Mouse (Mus musculus): ENCODE results near the gene Pknox2. TPM values are rescaled to one million over a fixed set of nuclear protein-coding genes. Genes with fewer than 3 reads are reported as not detected.

Pknox2 gene
- polyA plus RNA-seq, 1 experiment from 2014 or later, result 34.3 TPM

GRCm38 (mm10) chr9:36894242-36894641 lies 253.0 kb downstream of the Pknox2 start:
- H3K27me3 ChIP-seq (ENCODE audit: control insufficient read depth, insufficient read depth, low read depth, low read length), result no peaks in the 10 kb centered on the region
- 90% methylated on average over 7 of the region's 7 CpGs for WGBS
- H3K4me1 ChIP-seq (ENCODE audit: control insufficient read depth, insufficient read depth, low read length), result no peaks in the 10 kb centered on the region
- ATAC-seq, result no peak
- no peak overlapping the region for H3K27ac ChIP-seq (ENCODE audit: low read length)
- no peak overlapping the region for H3K4me3 ChIP-seq (ENCODE audit: low read depth, low read length)
- peaks cover 4% of the 10 kb centered on the region; the same call in 1 of the 2 replicates for H3K36me3 ChIP-seq (ENCODE audit: control insufficient read depth, insufficient read depth, low read length)
- H3K9ac ChIP-seq (ENCODE audit: low read depth, low read length), result no peak overlapping the region
- H3K4me2 ChIP-seq (ENCODE audit: low read length), result no peak overlapping the region
- no peaks in the 10 kb centered on the region for H3K9me3 ChIP-seq (replicated peaks; ENCODE audit: control insufficient read depth, low read length, poor library complexity, severe bottlenecking)

- Histone ChIP-seq H3K36me3 (ENCODE audit: control insufficient read depth, insufficient read depth, low read length) (peaks cover 4% of the 10 kb centered on the region; the same call in 1 of the 2 replicates), H3K9ac (ENCODE audit: low read depth, low read length) (no peak overlapping the region), H3K9me3 (replicated peaks; ENCODE audit: control insufficient read depth, low read length, poor library complexity, severe bottlenecking) (no peaks in the 10 kb centered on the region), H3K4me2 (ENCODE audit: low read length) (no peak overlapping the region), H3K27me3 (ENCODE audit: control insufficient read depth, insufficient read depth, low read depth, low read length) (no peaks in the 10 kb centered on the region), H3K27ac (ENCODE audit: low read length) (no peak overlapping the region), H3K4me3 (ENCODE audit: low read depth, low read length) (no peak overlapping the region), H3K4me1 (ENCODE audit: control insufficient read depth, insufficient read depth, low read length) (no peaks in the 10 kb centered on the region)
- ATAC-seq, result no peak
- 78% methylated on average over 6 of the region's 6 CpGs for WGBS
These were observed 253.7 kb downstream of the Pknox2 start for GRCm38 (mm10) chr9:36893413-36893990.

- 17% methylated on average over 4 of the region's 4 CpGs for WGBS
- no peaks in the 10 kb centered on the region for H3K4me1 ChIP-seq (ENCODE audit: control insufficient read depth, insufficient read depth, low read length)
- H3K9ac ChIP-seq (ENCODE audit: low read depth, low read length), result no peak overlapping the region
- H3K27me3 ChIP-seq (ENCODE audit: control insufficient read depth, insufficient read depth, low read depth, low read length), result no peaks in the 10 kb centered on the region
- ATAC-seq, result no peak
- H3K4me2 ChIP-seq (ENCODE audit: low read length), result no peak overlapping the region
- H3K36me3 ChIP-seq (ENCODE audit: control insufficient read depth, insufficient read depth, low read length), result peaks cover 4% of the 10 kb centered on the region; the same call in 1 of the 2 replicates
- no peak overlapping the region for H3K27ac ChIP-seq (ENCODE audit: low read length)
- no peak overlapping the region for H3K4me3 ChIP-seq (ENCODE audit: low read depth, low read length)
- H3K9me3 ChIP-seq (replicated peaks; ENCODE audit: control insufficient read depth, low read length, poor library complexity, severe bottlenecking), result no peaks in the 10 kb centered on the region
These were observed 256.7 kb downstream of the Pknox2 start for GRCm38 (mm10) chr9:36890552-36890951.

GRCm38 (mm10) chr9:36885237-36885636 lies 262.0 kb downstream of the Pknox2 start:
- H3K4me2 ChIP-seq (ENCODE audit: low read length), result no peak overlapping the region
- no peak overlapping the region for H3K4me3 ChIP-seq (ENCODE audit: low read depth, low read length)
- no peak for ATAC-seq
- peaks cover 17% of the 10 kb centered on the region for H3K4me1 ChIP-seq (ENCODE audit: control insufficient read depth, insufficient read depth, low read length)
- no peak overlapping the region for H3K27ac ChIP-seq (ENCODE audit: low read length)
- no peak overlapping the region for H3K9ac ChIP-seq (ENCODE audit: low read depth, low read length)
- H3K9me3 ChIP-seq (replicated peaks; ENCODE audit: control insufficient read depth, low read length, poor library complexity, severe bottlenecking), result no peaks in the 10 kb centered on the region
- 58% methylated on average over 3 of the region's 3 CpGs for WGBS
- H3K36me3 ChIP-seq (ENCODE audit: control insufficient read depth, insufficient read depth, low read length), result no peaks in the 10 kb centered on the region
- H3K27me3 ChIP-seq (ENCODE audit: control insufficient read depth, insufficient read depth, low read depth, low read length), result no peaks in the 10 kb centered on the region

- H3K9me3 ChIP-seq (replicated peaks; ENCODE audit: control insufficient read depth, low read length, poor library complexity, severe bottlenecking), result no peaks in the 10 kb centered on the region
- H3K4me3 ChIP-seq (ENCODE audit: low read depth, low read length), result no peak overlapping the region
- H3K36me3 ChIP-seq (ENCODE audit: control insufficient read depth, insufficient read depth, low read length), result peaks cover 10% of the 10 kb centered on the region
- no peak overlapping the region for H3K27ac ChIP-seq (ENCODE audit: low read length)
- no peak overlapping the region for H3K9ac ChIP-seq (ENCODE audit: low read depth, low read length)
- H3K27me3 ChIP-seq (ENCODE audit: control insufficient read depth, insufficient read depth, low read depth, low read length), result no peaks in the 10 kb centered on the region
- H3K4me1 ChIP-seq (ENCODE audit: control insufficient read depth, insufficient read depth, low read length), result peaks cover 17% of the 10 kb centered on the region
- H3K4me2 ChIP-seq (ENCODE audit: low read length), result no peak overlapping the region
- 76% methylated on average over 3 of the region's 3 CpGs for WGBS
- ATAC-seq, result no peak
These were observed 263.6 kb downstream of the Pknox2 start for GRCm38 (mm10) chr9:36883569-36883968.

GRCm38 (mm10) chr9:36882034-36882745 lies 265.0 kb downstream of the Pknox2 start:
- Histone ChIP-seq H3K27ac (ENCODE audit: low read length) (peak overlapping the region; percentile 89), H3K4me2 (ENCODE audit: low read length) (no peak overlapping the region), H3K4me1 (ENCODE audit: control insufficient read depth, insufficient read depth, low read length) (peaks cover 17% of the 10 kb centered on the region), H3K9me3 (replicated peaks; ENCODE audit: control insufficient read depth, low read length, poor library complexity, severe bottlenecking) (no peaks in the 10 kb centered on the region), H3K4me3 (ENCODE audit: low read depth, low read length) (no peak overlapping the region), H3K27me3 (ENCODE audit: control insufficient read depth, insufficient read depth, low read depth, low read length) (no peaks in the 10 kb centered on the region), H3K9ac (ENCODE audit: low read depth, low read length) (no peak overlapping the region), H3K36me3 (ENCODE audit: control insufficient read depth, insufficient read depth, low read length) (peaks cover 16% of the 10 kb centered on the region)
- ATAC-seq, result peak; percentile 89
- 25% methylated on average over 8 of the region's 8 CpGs for WGBS

- Histone ChIP-seq H3K4me3 (ENCODE audit: low read depth, low read length) (no peak overlapping the region), H3K9ac (ENCODE audit: low read depth, low read length) (no peak overlapping the region), H3K4me1 (ENCODE audit: control insufficient read depth, insufficient read depth, low read length) (peaks cover 17% of the 10 kb centered on the region), H3K27me3 (ENCODE audit: control insufficient read depth, insufficient read depth, low read depth, low read length) (no peaks in the 10 kb centered on the region), H3K36me3 (ENCODE audit: control insufficient read depth, insufficient read depth, low read length) (peaks cover 18% of the 10 kb centered on the region), H3K4me2 (ENCODE audit: low read length) (no peak overlapping the region), H3K9me3 (replicated peaks; ENCODE audit: control insufficient read depth, low read length, poor library complexity, severe bottlenecking) (no peaks in the 10 kb centered on the region), H3K27ac (ENCODE audit: low read length) (peak overlapping the region; percentile 89)
- WGBS, result 34% methylated on average over 5 of the region's 5 CpGs
- peak; percentile 55 for ATAC-seq
These were observed 265.6 kb downstream of the Pknox2 start for GRCm38 (mm10) chr9:36881615-36882014.

- H3K27me3 ChIP-seq (ENCODE audit: control insufficient read depth, insufficient read depth, low read depth, low read length), result no peaks in the 10 kb centered on the region
- no peak for ATAC-seq
- peaks cover 41% of the 10 kb centered on the region for H3K36me3 ChIP-seq (ENCODE audit: control insufficient read depth, insufficient read depth, low read length)
- H3K27ac ChIP-seq (ENCODE audit: low read length), result no peak overlapping the region
- no peak overlapping the region for H3K4me3 ChIP-seq (ENCODE audit: low read depth, low read length)
- no peak overlapping the region for H3K4me2 ChIP-seq (ENCODE audit: low read length)
- H3K4me1 ChIP-seq (ENCODE audit: control insufficient read depth, insufficient read depth, low read length), result peaks cover 9% of the 10 kb centered on the region
- no peak overlapping the region for H3K9ac ChIP-seq (ENCODE audit: low read depth, low read length)
- no peaks in the 10 kb centered on the region for H3K9me3 ChIP-seq (replicated peaks; ENCODE audit: control insufficient read depth, low read length, poor library complexity, severe bottlenecking)
These were observed 270.4 kb downstream of the Pknox2 start for GRCm38 (mm10) chr9:36876787-36877186.

- Histone ChIP-seq H3K36me3 (ENCODE audit: control insufficient read depth, insufficient read depth, low read length) (peaks cover 44% of the 10 kb centered on the region), H3K27me3 (ENCODE audit: control insufficient read depth, insufficient read depth, low read depth, low read length) (no peaks in the 10 kb centered on the region), H3K4me3 (ENCODE audit: low read depth, low read length) (no peak overlapping the region), H3K4me1 (ENCODE audit: control insufficient read depth, insufficient read depth, low read length) (peaks cover 4% of the 10 kb centered on the region), H3K9me3 (replicated peaks; ENCODE audit: control insufficient read depth, low read length, poor library complexity, severe bottlenecking) (no peaks in the 10 kb centered on the region), H3K4me2 (ENCODE audit: low read length) (no peak overlapping the region), H3K9ac (ENCODE audit: low read depth, low read length) (no peak overlapping the region), H3K27ac (ENCODE audit: low read length) (no peak overlapping the region)
- ATAC-seq, result no peak
- WGBS, result 89% methylated on average over 5 of the region's 5 CpGs
These were observed 270.9 kb downstream of the Pknox2 start for GRCm38 (mm10) chr9:36876313-36876712.

Data from midbrain, embryonic 16.5 days (tissue).